Mouse (Mus musculus) c-Kit-positive CD71-positive TER-119-negative erythroid progenitor cells, embryonic 14.5 days (primary cell): Measurements from ENCODE around the gene Adcy4.

Experiments
- DNase-seq: peaks from one replicate; pipeline ENCODE4 v3.0.0-alpha.2; 2013; ENCODE audit warnings: low read depth

The Adcy4 gene

GRCm38 (mm10) chr14:55783958-55784235, at the start of gene Adcy4:
TSS of gene Adcy4 (minus strand) at chr14:55784095.
- no peak for DNase-seq

- no peak for DNase-seq
Measured at GRCm38 (mm10) chr14:55833126-55833525, 49.2 kb upstream of the Adcy4 start.

- no peak for DNase-seq
Measured at GRCm38 (mm10) chr14:55830331-55830730, 46.4 kb upstream of the Adcy4 start.

- no peak for DNase-seq
Measured at GRCm38 (mm10) chr14:55829854-55830253, 46.0 kb upstream of the Adcy4 start.

GRCm38 (mm10) chr14:55828716-55829263, 44.9 kb upstream of the Adcy4 start:
- DNase-seq = no peak

- DNase-seq = no peak
Measured at GRCm38 (mm10) chr14:55826551-55827340, 42.9 kb upstream of the Adcy4 start.

- DNase-seq = no peak
Measured at GRCm38 (mm10) chr14:55826142-55826541, 42.2 kb upstream of the Adcy4 start.

GRCm38 (mm10) chr14:55825216-55826051, 41.5 kb upstream of the Adcy4 start:
- DNase-seq = no peak

- no peak for DNase-seq
Measured at GRCm38 (mm10) chr14:55824481-55825215, 40.8 kb upstream of the Adcy4 start.

- no peak for DNase-seq
Measured at GRCm38 (mm10) chr14:55824001-55824480, 40.1 kb upstream of the Adcy4 start.

GRCm38 (mm10) chr14:55822991-55823762, 39.3 kb upstream of the Adcy4 start, which contains the start of gene Nfatc4:
TSS of gene Nfatc4 (plus strand) at chr14:55823144.
- no peak for DNase-seq

GRCm38 (mm10) chr14:55822435-55822990, 38.6 kb upstream of the Adcy4 start:
- peak; percentile 72 for DNase-seq

- DNase-seq = no peak
Measured at GRCm38 (mm10) chr14:55820576-55820975, 36.7 kb upstream of the Adcy4 start.

- DNase-seq = no peak
Measured at GRCm38 (mm10) chr14:55819845-55820405, 36.0 kb upstream of the Adcy4 start.

- DNase-seq = no peak
Measured at GRCm38 (mm10) chr14:55815310-55815751, 31.4 kb upstream of the Adcy4 start.

GRCm38 (mm10) chr14:55814885-55815284, 31.0 kb upstream of the Adcy4 start:
- DNase-seq = peak; percentile 55

GRCm38 (mm10) chr14:55795380-55796163, 11.7 kb upstream of the Adcy4 start:
- DNase-seq = peak; percentile 40

- no peak for DNase-seq
Measured at GRCm38 (mm10) chr14:55793946-55794345, 10.1 kb upstream of the Adcy4 start.

- no peak for DNase-seq
Measured at GRCm38 (mm10) chr14:55793461-55793860, 9.6 kb upstream of the Adcy4 start.
